Mouse (Mus musculus): Measurements from ENCODE around the gene Rbm18.
A peak's percentile ranks its signal among the peaks of the same experiment; 100 is the strongest.

Gene Rbm18

DNA sequence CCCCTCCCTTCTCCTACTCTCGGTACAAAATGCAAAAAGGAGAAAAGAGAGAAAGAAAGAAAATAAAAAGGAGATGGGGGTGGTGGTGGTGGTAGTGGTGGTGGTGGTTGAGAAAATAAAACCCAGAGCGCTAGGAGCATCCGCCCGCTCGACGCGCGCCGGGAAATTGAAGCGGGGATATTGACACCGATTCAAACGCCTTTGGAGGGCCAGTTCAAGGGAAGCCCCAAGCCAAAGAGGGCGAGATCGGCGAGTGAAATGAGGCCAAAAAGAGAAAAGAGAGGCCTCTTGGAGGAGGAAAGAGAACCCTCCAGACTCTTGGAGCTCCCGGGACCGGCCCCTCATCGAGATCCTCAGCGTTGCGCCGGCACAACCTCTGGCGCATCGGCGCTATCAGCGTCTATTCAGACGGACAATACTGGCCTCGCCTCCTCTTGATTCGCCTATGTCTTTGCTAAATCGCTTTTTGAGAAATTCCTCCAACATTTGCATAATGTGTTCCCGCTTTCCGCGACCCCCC, 32.1 kb downstream of the Rbm18 start:
- no peak for DNase-seq

DNA sequence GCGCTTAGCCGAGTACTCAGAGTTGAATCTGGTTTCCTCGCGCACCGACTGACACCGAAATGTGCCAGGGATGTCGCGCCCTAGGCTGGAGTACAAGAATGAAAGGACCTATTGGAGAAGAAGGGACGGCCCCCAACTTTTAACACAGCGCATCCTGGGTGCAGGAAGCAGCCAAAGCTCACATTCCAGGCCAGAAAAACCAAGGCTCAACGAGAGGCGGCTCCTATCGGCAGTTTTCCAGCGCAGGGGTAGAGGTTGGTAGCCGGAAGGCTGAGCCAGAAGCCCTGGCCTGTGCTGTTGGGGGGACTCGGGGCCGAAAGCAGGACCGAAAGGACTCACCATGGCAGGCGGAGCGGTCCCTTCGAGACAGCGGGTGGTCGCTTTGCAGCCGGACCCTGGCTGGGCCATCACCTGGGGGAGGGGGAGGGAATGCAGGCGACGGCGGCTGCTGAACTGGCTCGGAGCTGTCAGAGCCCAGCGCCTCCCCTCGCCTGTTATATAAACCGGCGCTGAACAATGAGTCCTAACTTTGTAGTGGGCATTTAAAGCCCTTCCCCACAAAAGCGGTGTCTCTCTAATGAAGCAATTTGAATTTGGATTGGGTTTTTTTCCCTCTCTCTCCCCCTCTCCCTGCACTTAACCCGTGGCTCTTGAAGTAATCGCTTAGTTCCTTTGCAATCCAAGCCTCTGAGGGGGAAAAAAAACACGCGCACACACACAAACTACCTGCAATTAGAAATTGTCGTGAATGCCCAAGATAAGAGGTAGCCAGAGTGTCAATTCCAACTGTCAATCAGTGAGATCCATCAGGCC, 32.8 kb downstream of the Rbm18 start:
- DNase-seq: no peak

DNA sequence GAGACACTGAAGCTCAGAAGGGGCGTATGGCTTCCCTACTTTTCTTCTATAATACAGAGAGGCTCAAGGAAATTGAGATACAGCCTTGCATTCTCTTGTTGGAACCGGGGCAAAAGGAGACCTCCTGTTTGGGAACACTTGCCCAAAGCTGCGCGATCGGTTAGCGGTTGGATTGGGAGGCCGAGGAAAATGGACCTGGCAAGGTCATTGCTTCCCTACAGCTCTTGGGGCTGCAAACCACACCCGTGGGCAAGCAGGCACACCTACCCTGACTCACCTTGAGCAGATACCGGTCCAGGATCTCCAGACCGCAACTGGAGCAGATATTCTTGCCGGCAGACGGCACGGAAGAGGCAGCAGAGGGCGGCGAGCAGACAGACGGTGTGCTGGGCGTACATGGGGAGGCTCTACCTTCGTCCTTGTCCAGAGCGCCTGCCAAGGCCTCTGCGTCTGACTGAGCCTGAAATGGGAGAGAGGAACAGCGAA, 33.5 kb downstream of the Rbm18 start:
- DNase-seq: no peak

DNA sequence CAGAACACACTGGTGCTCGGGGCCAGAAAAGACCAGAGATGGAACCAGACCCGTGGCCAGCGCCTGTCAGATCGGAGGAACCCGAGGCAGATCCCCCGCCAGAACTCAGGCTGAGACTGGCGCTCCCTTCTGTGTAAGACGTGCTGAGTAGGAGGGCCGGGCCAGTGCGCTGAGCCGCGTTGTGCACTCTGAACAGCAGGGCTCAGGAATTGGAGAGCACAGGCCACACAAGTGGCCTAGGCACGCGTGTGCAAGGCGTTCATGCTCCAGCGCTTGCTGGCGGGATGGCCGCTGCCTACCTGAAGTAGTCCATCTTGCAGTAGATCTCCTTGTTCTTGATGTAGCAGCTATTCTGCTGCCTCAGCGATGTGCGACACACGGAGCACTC, 34.0 kb downstream of the Rbm18 start:
- DNase-seq: no peak

DNA sequence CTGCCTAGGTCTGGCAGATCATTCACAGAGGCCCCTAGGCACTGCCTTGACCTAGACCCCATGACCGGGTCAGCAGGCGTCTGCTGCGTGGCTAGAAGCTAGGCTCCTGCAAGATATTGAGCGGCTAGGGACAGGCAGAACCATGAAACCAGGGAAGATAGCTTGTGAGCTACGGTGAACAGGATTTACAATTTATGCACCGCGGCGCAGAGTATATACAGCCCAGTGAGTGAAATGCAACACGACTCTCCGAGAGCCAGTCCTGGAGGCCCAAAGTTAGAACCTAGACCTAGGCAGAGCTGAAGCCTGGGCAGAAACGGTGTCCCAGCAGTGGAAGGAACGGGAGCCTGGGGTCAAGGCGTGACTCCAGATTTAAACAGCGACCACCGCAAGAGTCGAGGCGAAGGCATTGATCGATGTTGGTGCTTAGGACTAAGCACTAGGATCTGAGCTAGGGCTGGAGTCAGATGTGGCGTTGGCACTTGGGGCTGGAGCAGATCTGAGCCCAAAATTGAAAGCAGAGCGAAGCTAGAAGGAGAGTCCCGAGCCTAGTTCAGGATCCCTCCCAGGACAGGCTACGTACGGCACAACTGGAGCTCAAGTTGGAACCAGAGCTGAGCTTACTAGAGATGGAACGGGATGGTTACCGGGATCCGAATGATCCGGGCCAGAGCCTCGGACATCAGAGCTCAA, 34.6 kb downstream of the Rbm18 start:
- no peak for DNase-seq

DNA sequence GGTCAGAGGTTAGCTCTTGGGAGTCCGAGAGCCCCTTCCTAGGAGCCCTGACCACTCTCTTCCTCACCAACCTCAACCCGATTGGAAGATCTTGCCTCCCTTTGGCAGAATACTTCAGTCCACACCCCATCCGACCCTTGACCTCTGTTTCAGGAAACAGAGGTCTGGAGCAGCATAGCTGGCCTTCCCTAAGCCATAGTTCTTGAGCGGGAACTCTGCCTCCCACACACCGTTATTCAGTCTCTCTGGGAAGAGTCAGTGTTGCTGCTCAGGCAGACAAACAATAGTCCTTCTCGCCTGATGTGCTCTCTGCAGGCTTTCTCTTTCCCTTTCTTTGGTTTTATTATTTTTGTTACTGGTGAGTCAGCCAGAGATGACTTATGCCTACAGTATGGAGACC, 36.8 kb downstream of the Rbm18 start:
- no peak for DNase-seq

DNA sequence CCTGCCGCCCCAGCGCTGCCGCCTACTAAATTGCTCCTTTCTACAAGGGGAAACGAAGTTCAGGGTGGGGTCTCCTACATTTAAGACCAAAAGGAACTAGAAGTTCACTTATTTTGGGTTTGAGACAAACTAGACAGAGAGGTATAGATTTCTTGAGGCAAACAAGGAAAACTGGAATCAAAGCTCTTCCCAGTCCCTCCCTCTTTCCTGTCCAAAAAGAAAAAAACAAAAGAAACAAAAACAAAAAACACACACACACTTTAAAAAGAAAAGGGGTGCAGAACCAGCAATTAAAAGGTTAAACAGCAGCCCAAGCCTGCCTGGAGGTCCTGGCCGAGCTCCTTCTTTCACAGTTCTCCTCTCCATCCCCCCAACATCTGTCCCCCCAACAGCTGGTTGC, 38.6 kb downstream of the Rbm18 start:
- no peak for DNase-seq

DNA sequence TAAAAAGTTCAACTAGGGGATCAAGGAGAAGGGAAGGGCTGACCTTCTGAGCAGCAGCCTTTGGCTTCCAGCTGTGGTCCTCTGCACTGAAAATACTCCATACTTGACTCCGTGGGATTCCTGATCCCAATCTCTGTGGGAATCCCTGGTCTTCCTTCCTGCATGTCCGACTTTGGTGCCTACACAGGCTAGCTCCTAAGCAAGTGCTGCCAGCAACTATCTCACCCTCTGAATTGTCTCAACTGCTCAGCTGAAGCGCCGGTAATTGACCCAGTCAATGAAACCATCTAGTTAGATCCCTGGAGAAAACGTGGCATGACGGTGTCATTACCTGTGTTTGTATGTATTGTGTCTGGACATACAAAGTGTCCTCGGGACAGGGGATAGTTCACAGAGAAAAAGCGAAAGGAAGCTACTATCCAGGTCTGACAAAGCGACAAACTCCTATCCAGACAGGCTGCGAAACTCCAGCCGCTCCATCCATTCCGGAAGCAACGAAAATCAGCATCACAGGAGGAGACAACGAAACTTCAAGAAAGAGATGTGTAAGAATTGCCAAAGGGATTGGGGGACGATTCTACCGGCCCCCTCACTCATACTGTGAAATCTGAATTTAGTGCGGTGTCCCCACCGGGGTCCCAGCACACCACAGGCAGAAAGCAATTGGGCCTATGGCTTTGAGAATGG, 39.3 kb downstream of the Rbm18 start:
- DNase-seq: no peak

DNA sequence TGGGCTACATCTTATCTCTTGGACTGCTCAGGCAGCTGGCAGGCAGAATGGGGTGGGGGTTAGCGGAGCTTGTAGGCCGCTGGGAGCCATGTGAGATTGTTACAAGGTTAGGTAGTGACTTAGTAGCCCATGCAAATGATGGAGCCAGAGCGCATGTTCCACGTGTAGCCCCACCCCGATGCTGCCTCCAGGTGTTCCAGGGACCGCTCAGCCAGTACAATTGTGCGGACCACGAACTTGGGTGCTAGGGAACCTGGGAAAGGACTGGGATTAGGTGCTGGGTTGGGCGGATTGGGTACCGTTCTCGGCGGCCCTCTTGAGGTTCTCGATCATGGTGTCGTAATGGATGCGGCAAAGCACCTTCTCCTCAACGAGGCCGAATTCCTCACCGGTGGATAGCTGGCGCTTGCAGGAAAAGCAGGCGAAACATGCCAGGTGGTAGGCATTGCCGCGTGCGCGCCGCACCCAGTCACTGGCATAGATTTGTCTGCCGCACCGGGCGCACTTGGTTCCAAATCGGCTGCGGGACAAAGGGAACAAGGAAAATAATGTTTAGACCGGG, 42.6 kb downstream of the Rbm18 start:
- no peak for DNase-seq

DNA sequence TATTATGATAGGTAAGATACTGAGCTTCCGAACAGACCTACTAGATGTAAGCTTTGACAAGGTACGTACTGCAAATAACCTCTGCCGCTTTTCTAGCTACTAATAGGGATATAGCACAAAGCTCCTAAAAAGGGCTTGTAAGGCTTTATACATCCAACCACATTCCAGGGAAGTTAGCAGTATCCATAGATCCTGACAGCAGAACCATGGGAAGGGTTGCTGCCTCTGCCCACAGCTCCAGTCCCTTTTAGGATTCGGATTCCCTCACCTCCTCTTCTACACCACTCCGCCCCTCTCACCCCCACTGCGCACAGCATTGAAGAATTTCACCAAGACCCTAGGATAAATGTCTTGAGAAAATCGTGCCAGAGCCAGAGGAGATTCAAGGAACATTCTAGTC, 43.3 kb downstream of the Rbm18 start:
- no peak for DNase-seq

DNA sequence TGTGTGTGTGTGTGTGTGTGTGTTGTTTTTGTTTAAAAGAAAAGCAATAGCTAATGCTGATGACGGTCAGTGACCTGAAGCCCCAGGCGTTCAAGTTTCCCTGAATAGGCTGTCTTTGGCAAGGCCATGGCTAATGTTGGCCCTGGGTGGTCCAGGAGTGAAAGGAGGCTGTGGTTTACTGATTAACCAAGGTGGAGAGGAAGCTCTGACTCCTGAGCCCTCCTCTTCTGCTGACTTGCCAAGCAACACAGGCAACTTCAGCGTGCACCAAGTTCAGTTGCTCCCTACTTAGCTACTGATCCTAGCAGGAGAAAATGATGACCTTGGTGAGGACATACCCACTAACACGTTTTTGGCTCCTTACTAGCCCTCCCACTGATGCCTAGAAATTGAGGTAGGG, 43.8 kb downstream of the Rbm18 start:
- DNase-seq: no peak

DNA sequence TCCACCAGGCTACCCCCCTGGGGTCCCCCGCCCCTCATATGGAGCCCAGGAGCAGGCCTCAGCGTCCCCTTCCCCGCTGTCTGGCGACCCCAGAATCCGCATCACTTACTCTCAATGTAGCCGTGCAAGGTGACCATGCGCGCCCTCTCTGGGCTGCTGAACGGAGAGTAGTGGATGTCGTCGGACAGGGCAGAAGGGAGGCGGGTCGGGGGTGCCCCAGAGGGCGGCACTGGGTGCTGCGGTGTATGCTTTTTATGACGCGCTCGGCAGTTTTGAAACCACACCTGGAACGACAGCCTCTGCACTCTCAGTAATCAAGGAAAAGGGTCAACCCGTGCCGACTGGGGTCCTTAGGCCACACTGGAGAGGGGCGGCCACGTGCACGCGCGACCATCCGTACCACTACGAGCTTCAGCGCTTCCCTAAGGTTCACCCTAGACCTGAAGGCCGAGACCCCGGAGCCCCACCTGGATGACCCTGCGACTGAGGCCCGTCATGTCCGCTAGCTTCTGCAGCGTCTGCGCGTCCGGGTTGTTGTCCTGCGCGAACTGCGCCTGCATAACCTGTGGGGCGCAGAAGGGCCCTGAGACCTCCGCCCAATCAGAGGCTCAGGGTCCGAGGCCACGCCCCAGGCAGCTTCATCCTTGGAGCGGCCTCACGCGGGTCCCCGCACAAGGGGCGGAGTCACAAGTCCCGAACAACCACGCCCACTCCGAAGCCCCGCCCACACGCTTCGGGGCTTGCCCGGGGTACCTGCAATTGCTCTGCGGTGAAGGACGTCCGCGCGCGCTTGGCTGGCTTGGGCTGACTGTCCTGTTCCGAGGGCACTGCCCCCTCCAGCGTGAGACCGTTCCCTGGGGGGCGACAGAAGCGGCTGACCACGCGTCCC, 45.5 kb downstream of the Rbm18 start:
- DNase-seq: peak; percentile 38 to 57

DNA sequence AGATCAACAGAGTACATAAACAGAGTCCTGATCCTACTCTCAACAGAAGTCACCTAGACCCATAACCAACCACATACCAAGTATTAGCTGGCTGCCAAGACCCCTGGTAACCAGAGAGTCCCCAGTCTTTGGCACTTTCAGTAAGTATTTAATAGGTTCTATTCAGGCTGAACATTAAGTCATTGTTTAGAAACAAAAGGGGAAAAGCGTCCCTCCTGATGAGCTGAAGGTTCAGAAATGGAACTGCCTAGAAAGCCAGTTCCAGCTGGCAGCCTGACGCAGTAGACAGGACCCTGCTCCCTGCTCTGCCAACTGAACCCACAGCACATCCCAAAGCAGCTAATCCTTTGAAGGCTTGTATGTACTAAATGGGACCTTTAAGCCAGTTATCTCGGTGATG, 47.4 kb downstream of the Rbm18 start:
- no peak for DNase-seq

DNA sequence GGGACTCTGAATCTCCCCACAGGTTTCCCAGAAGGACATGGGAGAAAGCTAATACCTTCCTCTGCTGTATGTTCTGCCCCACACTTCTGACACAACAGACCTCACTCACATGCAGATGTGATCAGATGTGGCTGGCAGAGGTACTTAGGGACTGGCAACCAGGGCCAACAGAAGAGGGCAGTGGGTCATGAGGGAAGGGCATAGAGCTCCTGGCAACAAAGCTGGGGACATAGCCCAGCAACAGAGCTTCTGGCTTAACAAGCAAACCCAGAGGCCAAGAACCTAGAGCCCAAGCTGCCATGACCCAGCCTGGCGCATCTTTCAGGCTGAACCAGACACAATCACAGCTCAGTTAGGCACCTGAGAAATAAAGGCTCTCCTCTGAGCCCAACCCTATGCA, 51.5 kb downstream of the Rbm18 start:
- no peak for DNase-seq

DNA sequence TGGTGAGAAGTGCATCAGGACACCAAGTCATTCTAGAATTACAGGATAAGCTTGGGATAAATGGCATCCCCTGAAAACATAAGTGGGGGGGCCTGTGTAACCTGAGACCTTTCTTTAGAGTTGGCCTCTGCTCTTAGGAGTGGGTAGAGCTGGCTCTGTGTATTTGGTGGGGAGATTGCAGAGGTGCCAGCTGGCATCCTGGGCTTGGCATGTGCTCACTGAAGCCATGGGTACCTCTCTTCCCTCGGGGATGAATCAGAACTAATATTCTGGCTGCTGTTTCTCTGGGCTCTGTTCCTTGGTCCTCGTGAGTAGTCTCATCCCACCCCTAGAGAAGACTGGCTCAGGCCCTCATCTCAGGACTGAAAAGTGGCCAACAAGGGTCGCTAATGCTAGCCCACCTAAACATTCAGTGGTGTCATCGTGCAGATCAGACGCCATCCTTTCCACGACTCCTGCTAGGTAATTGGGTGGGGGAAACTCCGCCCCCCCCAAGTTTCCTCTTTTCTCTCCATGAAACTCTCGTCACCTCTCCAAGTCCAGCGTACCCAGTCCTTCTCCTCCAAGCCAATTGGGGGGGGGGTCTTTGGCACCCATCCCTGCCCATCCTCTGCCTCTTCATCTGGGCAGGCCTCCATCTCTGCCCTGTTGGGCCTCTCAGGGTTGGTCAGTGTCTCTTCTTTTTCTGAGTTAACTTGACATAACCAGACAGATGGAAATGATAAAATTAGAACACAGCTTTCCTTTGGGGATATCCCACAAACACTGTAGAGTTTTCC, 53.6 kb downstream of the Rbm18 start:
- DNase-seq: no peak

DNA sequence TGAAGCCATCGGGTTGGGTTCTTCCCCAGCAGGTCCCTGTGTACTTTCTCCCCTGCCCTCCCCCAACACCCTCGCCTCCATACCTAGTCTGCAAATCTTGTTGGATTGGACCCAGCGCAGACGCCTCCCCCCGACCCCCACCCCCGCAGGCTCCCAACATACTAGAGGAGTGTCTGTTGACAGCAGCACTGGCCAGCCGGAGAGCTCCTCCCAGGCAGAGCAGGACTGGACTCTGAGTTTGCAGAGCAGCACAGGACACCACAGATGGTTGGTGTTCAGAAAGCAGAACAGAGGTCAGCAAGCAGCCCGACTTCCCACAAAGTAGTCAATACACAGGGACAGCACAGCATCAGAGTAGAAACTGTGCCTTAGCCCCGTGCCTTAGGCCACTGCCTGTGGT, 55.1 kb downstream of the Rbm18 start:
- DNase-seq: no peak

DNA sequence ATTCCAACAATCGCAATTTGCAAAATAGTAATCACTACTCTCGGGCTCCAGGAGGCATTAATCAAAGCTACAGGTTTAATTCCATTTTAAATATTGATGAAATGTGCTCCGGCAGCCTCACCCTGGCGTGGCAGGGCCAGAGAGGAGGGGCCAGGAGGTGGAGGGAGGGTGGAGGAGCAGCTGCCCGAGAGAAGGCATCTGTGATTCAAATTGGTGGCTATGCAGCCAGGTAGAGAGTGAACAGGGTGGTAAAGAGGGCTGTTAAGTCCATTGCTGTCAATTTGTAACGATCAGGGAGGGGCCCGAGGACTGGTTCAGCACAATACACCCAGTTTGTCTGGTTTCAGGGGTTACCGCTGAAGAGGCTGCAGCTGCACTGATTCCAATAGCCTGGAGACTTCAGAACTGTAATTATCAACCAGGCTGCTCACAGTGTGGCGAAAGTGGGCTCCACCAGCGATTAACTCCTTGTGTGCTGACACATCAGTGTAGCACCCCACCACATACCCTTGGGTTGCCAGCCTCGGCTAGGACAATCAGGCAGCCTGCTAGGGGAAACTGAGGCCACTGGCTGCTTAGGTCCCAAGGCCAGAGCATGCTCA, 59.3 kb downstream of the Rbm18 start:
- DNase-seq: no peak

DNA sequence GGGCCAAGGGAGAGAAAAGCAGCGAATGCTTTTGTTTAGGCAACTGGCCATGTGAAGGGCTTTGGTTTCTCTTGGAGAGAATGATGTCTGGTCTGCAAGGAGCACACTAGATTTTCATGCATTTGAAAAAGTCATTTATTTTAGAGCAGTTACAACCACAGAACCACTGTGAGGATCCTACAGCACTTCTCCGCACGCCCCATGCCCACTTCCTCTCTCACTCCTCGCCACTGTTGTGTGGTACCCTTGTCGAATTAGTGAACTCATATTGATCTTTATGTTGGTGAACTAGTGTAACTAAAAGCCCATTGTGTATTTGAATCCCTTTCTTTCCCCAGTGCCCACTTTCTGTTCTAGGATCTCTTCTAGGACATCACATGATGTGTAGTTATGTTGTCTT, 61.4 kb downstream of the Rbm18 start:
- no peak for DNase-seq

DNA sequence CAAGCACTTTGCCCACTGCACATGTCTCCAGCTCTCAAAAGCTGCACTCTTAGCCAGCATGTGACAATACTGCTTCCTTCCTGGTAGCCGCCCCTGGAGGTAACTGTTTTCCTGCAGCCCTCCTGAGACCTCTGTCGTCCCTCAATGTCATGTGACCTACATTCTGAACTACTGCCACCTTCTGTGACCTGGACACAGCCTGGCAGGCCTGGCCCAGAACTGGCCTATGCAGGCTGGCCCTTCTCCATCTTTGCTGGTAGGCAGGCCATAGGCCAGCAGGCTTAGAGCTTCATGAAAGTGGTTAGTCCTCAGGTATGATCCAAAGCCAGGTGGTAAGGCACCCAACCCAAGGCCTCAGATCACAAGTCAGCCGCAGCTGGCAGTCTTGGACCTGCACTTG, 62.8 kb downstream of the Rbm18 start:
- DNase-seq: no peak

DNA sequence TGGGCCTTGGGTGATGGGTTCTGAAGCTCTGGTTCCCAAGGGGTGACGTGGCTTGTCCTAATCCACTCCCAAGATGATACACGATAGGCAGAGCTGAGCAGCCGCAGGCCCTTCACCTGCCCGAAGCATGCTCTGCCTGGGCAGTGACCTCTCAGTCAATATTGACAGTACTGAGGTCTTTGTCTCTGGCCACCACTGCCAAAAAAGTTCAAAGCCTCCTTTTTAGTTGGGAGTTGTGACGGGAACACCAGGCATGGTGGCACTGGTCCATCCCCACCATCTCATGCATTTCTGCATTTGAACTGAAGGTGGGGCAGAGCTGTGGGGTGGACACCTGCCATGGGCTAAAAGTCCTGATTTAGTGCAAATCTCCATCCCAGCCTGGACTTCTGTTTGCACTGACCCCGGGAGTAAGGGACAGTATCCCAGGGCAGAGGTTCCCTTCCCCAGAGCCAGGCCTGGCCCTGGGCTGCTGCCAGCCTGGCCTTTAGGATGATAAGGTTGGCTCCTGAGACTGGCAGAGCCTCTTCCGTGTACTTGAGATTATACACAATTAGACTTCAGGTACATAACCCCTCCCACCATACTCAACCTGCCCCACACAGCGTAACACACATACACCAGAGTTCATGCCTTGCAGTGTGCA, 64.8 kb downstream of the Rbm18 start:
- DNase-seq: no peak

All from lung, adult 18-20 months (tissue).